Mouse (Mus musculus) kidney, adult 8-10 months (tissue): ENCODE measurements at regions not wholly inside any gene's neighbourhood (a gene's known extent, or its start where the extent isn't known, plus 50 kb on each side); places are given as distances from the start of the nearest gene placed in this dataset.
"Not testable (repeated sequence)": the region's sequence is repeated elsewhere in the genome, so short reads cannot be mapped to it uniquely, and the experiment has no call there.

ENCODE experiments used
- DNase-seq, 2 experiments: peaks; one replicate each; pipeline ENCODE4 v3.0.0; 2022

- not testable (repeated sequence) for DNase-seq
Observed at GRCm38 (mm10) chr10:22556401-22556800, 88.4 kb upstream of the Slc2a12 start.

GRCm38 (mm10) chr10:22569250-22570010 lies 75.4 kb upstream of the Slc2a12 start:
- DNase-seq = peak; percentile 35 to 51

GRCm38 (mm10) chr10:22574048-22574447 lies 70.8 kb upstream of the Slc2a12 start:
- not testable (repeated sequence) for DNase-seq

- peak; percentile 33 to 57 for DNase-seq
Observed at GRCm38 (mm10) chr10:22579426-22579825, 65.4 kb upstream of the Slc2a12 start.

- DNase-seq = not testable (repeated sequence)
Observed at GRCm38 (mm10) chr10:22581300-22581699, 63.5 kb upstream of the Slc2a12 start.

- DNase-seq = not testable (repeated sequence)
Observed at GRCm38 (mm10) chr10:22583306-22583705, 61.5 kb upstream of the Slc2a12 start.

- DNase-seq = not testable (repeated sequence)
Observed at GRCm38 (mm10) chr10:22588587-22588986, 56.2 kb upstream of the Slc2a12 start.

- not testable (repeated sequence) for DNase-seq
Observed at GRCm38 (mm10) chr10:22591664-22592063, 53.1 kb upstream of the Slc2a12 start.

- not testable (repeated sequence) for DNase-seq
Observed at GRCm38 (mm10) chr10:22592189-22592603, 52.6 kb upstream of the Slc2a12 start.

GRCm38 (mm10) chr10:22592752-22593151 lies 52.1 kb upstream of the Slc2a12 start:
- DNase-seq = not testable (repeated sequence)
